Mouse (Mus musculus) liver, adult 2 months (tissue): ENCODE results near the gene Mcm9.

Experiments used
- CTCF ChIP-seq: fragments of 200-500 bp; IDR thresholded peaks from 2 replicates; pipeline ENCODE4 v1.5.1; 2011; ENCODE audit warnings: low read depth, low read length, control low read depth
- POLR2A ChIP-seq: fragments of 200-500 bp; IDR thresholded peaks from 2 replicates; pipeline ENCODE4 v1.6.1; 2011; ENCODE audit warnings: low read length, control low read depth; ENCODE audit not compliant: insufficient read depth; ENCODE audit errors: extremely low read depth

GRCm38 (mm10) chr10:53585777-53586176, 44.5 kb downstream of the Mcm9 start:
- TF ChIP-seq POLR2A (no peak), CTCF (no peak)
